Mouse (Mus musculus) yolk sac, embryonic 10.5 days (tissue): ENCODE results near the gene Grip1.

Source experiments
- DNase-seq: peaks from one replicate; pipeline ENCODE4 v3.0.0-alpha.2; 2017; ENCODE audit warnings: low spot score

Grip1 gene

DNA sequence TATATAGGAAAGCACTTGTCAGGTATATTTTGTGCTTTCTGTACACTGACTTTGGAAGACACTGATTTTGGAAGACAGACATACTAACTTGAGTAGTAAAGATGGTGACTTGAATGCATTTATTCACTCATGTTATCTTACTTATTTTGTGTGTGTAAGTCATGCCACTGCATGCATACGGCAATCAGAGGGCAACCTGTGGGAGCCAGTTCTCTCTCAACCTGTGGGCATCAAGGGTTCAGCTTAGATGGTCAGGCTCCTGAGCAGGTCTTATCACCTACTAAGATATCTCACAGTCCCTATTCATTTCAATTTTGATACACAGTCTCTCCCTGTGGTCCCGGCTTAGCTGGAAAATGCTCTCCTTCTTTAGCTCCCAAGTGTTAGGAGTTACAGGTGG lies 5.4 kb downstream of the Grip1 start:
- DNase-seq: no peak

DNA sequence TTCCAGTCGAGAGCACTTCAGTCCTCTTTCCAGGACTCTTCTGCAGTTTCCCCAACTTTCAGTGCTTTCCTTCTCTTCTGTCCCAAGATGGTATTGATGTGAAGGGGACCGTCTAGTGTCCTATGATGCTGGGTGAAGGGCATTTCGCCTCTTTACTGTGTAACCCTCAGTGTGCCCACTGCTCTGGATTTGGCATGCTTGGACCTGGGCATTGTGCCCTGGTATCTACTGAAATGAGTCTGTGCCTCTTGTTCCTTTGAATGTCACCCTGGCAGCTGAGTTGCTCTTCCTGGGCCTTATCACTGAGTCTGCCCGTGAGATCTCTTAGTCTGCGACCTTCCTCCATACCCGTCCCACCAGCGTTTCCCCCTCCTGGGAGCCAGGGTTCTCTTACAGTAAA lies 9.7 kb downstream of the Grip1 start:
- no peak for DNase-seq

GRCm38 (mm10) chr10:119463793-119464192 lies 10.2 kb downstream of the Grip1 start:
- peak; percentile 19 for DNase-seq

GRCm38 (mm10) chr10:119467976-119468375 lies 14.3 kb downstream of the Grip1 start:
- no peak for DNase-seq

- no peak for DNase-seq
These were observed 16.5 kb downstream of the Grip1 start for GRCm38 (mm10) chr10:119470096-119470495.

DNA sequence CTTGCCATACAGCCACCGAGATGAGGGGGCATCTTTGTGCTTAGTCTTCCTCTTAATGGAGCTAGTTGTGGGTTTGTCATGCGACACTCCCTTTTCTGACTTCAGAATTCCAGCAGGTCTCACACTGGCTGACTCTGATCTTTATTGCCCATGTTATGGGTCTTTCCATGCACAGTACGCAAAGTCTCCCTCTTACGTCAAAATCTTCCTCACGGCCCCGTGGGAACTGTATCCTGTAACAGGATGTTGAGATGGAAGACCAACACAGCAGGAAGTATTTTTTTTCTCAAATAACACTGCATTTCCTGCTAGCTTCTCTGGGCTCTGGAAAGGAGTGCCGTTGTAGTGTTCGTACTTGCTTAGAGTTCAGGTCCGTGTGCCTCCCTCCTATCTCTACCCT lies 21.5 kb downstream of the Grip1 start:
- no peak for DNase-seq

GRCm38 (mm10) chr10:119477661-119478060 lies 24.0 kb downstream of the Grip1 start:
- DNase-seq: no peak

- no peak for DNase-seq
These were observed 29.6 kb downstream of the Grip1 start for GRCm38 (mm10) chr10:119483068-119483705.

DNA sequence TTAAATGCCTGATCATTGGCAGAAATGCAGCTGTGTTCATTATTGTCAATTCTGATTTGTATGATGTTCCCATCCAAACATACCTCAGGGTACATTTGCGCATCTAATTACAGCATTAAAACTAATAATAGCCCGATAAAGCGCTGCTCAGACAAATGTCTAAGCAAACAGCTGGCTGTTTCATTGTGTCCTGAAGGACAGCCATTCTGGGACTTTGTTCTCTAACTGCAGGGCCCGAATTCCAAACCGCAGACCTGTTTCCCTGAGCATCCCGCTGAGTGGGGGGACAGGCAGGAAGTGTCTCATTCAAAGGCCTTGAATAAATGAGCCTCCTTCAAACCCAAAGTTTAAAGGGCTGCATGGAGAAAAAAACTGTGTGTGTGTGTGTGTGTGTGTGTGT lies 30.1 kb downstream of the Grip1 start:
- DNase-seq: no peak

DNA sequence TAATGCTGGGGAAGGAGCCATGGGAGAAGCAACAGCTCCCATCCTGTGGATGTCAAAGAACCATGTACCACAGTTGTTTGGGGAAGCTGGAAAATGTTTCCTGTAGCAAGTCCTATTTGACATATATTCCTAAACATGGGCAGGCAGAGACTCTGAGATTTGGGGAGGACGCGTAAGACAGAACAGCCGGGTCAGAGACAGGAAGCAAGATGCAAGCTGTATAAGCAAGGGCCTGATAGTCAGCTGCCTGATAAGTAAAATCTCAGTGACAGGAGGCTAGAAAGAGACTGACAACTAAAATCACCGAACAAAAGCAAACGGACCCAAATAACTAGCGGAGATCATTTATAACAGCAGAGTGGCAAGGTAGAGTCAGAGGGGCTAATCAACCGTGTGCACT lies 33.3 kb downstream of the Grip1 start:
- DNase-seq: no peak

DNA sequence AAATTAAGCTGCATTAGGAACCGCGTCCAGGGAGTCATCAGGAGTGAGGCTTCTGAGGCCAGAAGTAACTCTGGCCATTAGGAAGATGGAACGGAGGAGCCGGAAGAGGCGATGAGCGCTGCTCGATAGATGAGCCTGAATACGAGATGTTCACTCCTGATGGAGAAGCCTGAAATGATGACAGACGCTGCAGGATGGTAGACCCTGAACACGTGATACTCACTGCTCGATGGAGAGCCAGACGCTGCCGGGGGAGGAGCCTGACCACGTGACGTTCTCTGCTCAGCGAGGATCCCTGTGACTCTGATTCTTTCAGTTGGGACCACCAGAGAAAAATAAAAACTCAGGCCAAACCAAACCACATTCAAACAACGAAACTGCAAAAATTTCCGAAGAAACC lies 37.2 kb downstream of the Grip1 start:
- DNase-seq: no peak

DNA sequence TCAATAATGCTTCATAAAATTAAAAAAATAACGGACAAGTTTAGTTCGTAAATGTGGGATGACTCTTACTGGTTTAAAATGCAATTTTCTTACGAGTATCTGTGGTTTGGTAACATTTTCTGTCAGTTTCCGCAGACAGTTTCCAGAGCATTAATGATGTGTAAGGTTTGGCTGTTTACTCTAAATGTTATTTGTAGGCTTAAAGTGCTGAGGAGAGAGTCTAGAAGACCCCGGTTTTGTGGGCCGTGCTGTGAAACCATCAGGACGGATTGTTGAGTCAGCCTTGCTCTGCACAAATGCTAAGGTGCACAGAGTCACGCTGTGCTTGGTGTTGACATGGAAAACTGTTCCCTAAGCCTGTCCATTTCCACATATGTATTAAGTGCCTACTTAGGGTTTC lies 41.7 kb downstream of the Grip1 start:
- DNase-seq: no peak

- DNase-seq: no peak
These were observed 42.6 kb downstream of the Grip1 start for GRCm38 (mm10) chr10:119496221-119496620.

- DNase-seq: no peak
These were observed 68.1 kb downstream of the Grip1 start for GRCm38 (mm10) chr10:119521686-119522085.

DNA sequence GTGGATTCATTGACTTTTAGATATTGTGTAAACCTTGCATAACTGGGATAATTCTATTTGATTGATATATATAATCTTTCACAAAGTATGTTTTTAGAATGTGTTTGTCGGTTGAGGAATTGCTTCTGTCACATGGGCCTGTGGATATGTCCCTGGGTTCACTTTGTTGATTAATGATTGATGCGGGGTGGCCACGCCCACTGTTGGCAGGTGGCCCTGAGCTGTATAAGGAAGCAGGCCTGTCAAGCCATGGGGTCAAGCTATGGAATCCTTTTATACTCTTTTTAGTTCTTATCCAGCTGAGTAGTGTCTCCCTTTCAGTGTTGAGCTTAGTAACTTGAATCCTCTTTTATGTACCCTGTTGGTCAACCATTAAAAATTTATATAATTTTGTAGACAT lies 72.1 kb downstream of the Grip1 start:
- DNase-seq: peak; percentile 32

GRCm38 (mm10) chr10:119534852-119535251 lies 81.2 kb downstream of the Grip1 start:
- no peak for DNase-seq

- no peak for DNase-seq
These were observed 88.0 kb downstream of the Grip1 start for GRCm38 (mm10) chr10:119541655-119542054.

DNA sequence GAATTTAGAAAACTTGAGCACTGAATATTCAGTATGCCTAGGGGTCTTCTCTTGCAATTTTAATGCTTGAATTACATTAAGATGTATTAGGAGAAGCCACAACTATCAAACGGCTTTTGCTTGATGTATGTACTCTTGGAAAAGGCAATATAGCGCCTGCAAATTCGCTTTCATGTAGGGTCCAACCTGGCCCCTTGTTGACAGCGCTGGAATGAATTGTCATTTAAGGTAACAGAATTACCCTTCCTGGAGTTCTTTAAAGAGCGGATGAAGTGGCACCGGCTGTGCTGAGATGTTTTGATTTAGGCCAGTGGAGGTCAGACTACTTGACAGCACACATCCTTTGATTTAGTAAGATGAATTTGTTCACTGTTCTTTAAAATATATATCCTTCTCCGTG lies 90.1 kb downstream of the Grip1 start:
- DNase-seq: no peak

GRCm38 (mm10) chr10:119544743-119545142 lies 91.1 kb downstream of the Grip1 start:
- DNase-seq: no peak

GRCm38 (mm10) chr10:119547875-119548274 lies 94.2 kb downstream of the Grip1 start:
- no peak for DNase-seq

- no peak for DNase-seq
These were observed 95.1 kb downstream of the Grip1 start for GRCm38 (mm10) chr10:119548774-119549173.

DNA sequence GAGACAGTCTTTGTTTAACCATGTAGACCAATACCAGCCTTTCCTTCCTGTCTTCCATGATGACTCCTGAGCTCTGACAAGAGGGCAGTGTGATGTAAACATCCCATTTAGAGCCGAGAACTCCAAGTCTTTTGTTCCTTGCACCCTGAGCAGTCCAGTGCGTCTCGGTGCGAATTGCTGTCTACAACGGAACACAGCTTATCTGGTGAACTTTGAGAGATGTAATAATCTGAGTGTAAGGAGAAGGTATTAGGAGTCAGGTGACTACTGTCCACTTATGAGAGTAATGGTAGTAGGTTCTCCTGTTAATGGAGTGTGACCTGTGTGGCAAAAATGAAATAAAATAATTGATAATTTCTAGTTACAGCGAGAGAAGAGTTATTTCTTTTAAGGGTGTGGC lies 97.0 kb downstream of the Grip1 start:
- no peak for DNase-seq

DNA sequence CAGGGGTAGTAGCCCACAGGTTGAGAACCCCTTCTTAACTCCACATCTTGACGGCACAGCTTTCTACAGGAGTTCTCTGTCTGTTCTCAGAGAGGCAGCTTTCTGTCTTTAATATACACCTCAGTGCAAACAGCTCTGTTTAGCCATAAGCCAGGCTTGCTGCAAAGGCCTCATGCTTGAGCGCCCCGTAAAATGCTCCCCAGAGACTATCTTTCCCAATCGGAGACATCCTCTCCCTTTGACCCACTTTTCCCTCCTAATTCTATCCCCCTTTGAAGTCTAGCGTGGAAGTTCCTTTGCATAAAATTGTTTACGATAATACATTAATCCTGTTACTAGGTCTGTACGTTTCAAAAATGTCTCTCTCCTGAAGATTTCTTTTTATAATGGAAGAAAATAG lies 102.7 kb downstream of the Grip1 start:
- no peak for DNase-seq

DNA sequence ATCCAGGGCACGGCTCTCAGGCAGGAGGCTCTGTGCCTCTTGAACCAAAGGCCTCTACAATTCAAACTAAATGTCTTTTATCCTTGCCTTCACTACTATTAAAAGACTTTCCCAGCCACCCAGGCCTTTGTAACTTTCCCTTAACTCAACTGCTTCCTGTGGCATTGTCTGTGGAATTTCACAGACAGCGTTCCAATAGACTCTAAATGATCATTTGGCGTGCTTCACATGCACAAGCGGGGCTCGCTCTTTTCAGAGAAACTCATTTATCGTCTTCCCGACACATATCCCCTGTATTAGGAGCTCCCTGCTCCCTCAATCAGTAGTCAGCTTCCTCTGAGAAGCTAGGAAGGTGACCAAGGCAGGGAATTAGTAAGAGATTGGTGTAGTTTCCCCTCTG lies 104.8 kb downstream of the Grip1 start:
- DNase-seq: no peak

DNA sequence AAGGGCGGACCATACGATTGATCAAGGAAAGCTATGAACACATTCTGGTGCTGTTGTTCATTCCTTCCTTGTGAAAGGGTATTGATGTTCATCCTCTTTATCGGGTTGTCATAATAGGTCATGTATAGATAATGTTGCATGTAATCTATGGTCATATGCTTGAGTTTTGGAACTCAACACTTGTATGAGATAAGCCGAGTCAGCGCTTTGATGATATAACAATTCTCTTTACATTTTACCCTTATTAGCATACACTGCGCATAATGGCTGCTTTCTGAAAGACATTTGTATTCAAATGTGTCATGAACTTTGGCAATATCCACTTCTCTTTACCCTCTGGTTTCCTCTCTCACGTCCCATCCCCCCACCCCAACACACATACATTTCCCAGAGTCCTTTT lies 111.2 kb downstream of the Grip1 start:
- DNase-seq: no peak
